Mouse (Mus musculus): ENCODE results near the gene Sart1.

Sart1 gene

DNA sequence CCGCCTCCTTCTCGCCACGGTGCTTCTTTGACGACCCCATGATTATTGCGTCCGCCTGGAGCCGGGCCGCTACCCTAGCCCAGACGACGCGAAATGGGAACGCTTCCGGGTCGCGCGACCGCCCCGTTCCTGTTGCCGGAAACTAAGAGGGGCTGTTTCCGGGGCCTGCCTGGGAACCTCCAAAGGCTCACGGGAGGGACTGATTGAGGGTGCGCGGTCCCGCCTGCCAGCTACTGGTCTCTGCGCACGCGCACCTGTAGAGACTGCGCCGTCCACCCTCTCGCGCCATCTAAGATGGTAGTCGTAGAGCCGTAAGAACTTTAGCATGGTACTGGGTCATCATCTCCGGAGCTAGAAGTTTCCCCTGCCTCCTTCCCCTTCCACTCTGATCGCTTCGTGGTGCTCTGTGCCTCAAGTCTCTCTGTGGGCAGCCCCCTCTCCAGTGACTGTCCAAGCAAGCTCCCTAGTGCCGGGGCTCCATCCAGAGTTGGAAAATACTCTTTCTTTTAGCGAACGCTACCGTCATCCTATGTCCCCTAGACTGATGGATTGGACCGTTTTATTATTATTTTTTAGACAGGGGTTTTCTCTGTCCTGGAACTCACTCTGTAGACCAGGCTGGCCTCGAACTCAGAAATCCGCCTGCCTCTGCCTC lies at the start of gene Sart1:
Gene Sart1, minus strand, starts transcription at position 116 of the 655 bp plus-strand sequence.
- peak; percentile 98 for DNase-seq (ENCODE audit: low spot score)

DNA sequence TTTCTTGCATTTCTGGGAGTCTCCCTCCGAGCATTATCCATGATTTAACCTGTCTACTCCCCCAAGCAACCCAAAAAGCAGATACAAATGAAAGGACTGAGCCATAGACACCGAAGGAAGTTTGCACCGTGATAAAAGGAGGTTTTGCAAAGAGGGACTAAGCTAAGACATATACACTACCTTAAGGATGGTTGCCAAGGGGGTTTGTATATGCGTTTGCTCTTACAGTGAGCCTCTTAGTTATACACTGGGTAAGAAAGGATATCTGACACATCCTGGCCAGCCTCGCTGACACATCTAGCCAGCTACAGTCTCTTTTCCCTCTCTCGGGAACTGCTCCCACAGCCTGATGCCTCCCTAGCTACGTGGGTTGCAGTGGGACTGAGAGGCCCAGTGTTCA lies 45.4 kb upstream of the Sart1 start:
- DNase-seq (ENCODE audit: low spot score): no peak

DNA sequence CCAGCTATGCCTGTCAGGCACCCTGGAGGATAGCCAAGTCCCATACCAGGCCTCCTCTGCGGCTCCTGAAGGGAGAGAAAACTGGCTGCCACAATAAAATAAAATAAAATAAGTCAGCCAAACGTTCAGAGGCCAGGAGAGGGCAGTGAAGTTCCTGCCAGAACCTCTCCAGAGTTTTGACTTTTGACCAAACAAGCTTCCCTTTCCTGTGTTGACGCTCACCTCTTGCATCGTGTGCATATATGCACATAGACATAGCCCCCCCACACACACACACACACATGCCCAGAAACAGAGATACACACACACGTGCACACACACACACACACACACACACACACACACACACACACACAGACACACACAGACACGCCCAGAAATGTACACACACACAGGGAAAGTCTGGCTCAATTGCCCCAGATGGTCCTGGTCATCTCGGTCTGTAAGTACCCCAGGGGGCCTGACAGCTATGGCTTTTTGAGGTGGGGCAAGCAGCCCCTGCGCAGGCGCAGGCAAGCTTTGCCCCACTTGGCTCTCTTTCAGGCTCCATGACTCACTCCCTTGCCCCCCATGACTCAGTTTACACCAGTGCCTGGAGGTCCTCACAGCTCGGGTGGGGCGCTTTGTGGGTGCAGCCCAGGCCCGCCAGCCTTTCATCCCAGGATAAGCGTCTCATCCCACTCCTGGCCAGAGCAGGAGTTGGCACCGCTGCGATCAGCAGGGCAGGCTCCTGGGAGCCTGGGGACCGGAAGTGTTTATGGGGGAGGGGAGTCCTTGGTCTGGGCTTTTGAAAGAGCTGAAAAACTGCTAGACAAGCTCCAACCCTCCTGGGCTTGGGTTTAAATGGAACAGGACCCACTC lies 44.7 kb upstream of the Sart1 start:
- DNase-seq (ENCODE audit: low spot score): peak; percentile 48

DNA sequence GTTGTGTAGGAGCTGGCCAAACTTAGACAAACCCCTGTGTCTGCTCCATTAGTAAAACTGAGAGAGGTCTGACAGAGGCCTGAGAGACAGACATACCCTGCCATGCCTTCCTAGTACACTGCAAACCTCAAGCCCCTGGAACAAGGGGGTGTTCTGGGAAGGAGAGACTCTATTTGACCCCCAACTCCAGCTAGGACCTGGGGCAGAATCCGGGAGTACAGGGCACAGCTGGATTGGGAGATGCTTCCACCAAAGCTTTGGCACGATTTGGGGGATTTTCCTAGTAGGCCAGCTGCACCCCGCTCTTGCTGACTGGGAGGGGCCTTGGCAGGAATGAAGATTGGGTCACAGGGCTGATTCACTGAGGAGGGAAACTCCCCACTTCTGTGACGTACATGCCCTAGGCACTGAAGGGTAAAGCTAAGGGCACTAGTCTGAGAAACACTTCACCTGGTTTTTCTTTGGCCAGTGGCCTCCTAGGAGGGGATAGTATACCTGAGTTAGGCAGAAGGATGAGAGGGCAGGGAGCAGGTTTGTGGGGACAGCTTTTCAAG lies 43.5 kb upstream of the Sart1 start:
- DNase-seq (ENCODE audit: low spot score): no peak

DNA sequence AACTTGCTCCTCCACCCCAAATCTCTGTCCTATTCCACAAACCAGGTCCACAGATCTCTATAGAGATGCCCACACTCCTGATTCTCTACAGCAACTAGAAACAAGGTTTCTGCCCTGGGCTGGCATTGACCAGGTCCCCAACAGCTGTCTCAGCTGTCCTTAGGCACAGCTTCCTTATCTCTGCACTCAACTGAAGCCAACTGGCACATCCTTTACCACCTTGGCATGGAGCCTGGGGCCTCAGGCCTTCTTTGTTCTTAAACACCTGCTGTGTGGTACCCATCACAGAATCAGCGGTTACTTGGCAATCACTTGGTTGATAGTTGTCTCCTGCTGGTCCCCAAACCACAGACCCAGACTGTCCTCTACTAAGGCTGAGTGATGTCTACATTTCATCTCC lies 41.9 kb upstream of the Sart1 start:
- no peak for DNase-seq (ENCODE audit: low spot score)

DNA sequence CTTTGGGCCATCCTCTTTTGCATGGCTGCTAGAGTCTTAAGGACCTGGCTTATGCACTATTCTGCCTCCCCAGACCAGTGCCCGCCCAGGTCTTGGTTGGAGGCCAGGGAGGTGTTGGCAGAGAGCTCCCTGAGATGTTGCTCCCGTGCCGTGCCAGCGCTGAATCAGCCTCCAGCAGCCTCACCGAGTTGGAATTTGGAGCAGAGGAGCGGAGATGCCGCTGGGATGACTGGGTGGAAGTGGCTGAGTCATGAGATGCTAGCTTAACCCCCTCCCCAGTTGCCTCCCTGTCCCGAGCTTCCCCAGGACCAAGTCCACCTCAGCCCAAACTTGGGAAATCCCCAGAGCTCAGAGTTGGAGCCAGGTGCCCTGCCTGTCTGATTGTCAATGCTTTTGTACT lies 41.3 kb upstream of the Sart1 start:
- no peak for DNase-seq (ENCODE audit: low spot score)

DNA sequence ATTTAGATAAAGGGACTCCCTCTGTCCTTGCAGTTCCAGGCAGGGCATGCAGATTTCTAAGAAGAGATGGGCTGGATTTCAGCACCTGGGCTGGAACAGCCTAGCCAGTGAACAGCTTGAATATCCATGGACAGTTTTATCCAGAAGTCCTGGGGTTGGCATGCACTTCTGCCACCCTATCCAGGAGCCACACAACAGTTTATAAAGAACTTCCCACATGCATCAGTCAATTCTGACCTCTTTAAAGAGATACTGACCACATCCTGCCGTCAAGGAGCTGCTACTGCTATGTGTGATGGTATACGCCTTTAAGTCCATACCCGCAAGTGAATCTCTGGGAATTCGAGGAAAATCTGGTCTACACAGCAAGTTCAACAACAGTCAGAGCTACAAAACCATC lies 40.7 kb upstream of the Sart1 start:
- no peak for DNase-seq (ENCODE audit: low spot score)

DNA sequence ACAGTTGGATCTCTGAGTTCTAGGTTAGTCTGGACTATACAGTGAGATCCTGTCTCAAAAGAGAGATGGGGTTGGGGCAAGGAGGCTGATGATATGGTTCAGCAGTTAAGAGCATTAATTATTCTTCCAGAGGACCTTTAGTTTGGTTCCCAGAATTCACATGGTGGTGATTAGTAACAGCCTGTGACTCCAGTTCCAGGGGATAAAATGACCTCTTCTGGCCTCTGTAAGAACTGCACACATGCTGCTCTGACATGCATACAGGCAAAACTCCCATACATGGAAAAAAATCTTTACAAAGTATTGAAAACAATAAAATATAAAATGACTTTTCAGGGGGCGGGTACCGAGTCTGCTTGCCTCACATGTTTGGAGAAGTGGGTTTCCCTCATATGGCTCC lies 39.6 kb upstream of the Sart1 start:
- peak; percentile 75 for DNase-seq (ENCODE audit: low spot score)

DNA sequence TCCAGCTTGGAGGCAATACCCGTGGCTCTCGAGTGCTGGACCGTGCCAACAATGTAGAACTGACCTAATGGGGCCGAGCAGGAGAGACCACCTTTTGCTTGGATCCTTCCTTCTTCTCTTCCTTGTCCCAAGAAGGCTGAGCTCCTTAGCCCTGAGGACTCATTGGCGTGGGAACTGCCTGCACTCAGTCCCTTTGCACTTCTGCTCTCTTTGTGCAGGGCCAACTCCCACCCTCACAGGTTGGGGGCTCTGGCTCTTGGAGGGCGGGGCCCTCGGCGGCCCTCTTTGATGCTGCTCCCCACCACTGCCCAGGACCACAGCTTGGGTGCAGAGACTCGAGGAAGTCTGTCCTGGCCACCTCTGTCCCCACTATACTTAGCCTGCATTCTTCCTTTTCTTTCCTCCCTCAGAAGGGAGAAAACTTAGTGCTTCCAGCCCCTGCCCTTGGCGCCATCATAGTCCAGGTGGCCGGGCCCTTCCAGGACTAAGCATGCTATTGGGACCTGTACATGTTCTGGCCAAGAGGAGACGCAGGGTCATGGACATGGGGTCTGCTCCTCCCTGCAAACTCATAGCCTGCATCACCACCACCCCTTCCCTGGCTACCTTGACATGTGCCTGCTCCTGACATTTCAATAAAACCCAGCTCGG lies 38.3 kb upstream of the Sart1 start:
- DNase-seq (ENCODE audit: low spot score): no peak

DNA sequence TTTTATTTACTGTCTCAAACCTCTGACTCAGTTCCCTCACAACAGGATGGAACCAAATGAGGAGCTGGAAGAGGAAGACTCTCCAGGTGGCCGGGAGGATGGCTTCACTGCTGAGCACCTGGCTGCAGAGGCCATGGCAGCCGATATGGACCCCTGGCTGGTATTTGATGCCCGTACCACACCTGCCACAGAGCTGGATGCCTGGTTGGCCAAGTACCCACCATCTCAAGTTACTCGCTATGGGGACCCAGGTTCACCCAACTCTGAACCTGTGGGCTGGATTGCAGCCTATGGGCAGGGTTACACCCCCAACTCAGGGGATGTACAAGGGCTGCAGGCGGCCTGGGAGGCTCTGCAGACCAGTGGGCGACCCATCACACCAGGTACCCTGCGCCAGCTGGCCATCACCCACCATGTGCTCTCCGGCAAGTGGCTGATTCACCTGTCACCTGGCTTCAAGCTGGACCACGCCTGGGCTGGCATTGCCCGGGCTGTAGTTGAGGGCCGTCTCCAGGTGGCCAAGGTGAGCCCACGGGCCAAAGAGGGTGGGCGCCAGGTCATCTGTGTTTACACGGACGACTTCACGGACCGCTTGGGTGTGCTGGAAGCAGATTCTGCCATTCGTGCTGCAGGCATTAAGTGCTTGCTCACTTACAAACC lies 37.5 kb upstream of the Sart1 start:
- DNase-seq (ENCODE audit: low spot score): no peak

DNA sequence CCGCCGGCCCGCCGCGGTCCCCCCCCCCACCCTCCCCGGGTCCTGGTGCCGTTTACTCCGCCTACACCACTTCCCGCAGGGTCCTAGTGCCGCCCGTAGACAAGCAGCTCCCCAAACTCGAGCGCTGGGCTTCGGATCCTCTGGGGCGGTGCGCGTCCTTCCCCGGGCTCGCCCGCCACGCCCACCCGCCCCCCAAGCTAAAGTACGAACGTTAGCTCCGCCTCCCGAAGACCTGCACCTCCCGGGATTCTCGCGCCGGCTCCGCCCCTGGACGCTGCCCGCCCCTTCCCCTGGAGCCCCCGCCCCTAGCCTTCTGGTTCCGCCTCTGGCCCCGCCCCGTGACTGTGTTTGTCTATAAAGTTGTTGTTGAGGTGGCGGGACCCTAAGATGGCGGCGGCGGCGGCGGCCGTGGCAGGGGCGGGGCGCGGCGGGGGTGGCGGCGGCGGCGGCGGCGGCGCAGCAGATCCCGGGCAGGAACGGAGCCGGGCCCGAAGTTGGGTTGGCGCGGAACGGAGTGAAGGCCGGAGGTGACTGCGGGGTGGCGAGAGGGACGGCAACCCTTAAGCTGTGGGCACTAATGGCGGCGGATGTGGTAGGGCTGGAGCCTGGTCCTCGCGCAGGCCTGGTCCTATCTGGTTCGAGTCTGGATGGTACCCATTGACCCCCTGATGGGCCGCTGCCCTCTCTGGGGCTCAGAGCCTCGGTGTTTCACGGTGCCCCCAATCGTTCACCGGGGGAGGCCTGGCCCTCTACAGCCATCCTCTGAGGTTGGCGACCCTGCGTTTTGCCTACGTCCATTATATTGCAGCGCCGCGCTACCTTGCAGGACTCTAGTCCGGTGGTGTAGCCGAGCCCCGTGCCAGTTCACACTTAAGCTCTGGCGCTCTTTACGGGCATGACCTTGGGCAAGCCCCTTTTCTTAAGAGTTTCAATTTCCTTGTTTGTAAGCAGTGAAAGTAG lies 36.6 kb upstream of the Sart1 start, which contains the start of the genes Drap1 and AI837181:
Gene Drap1, minus strand, starts transcription at position 198 of the 960 bp plus-strand sequence.
Gene AI837181, plus strand, starts transcription at position 363 of the 960 bp plus-strand sequence.
- peak; percentile 98 for DNase-seq (ENCODE audit: low spot score)

DNA sequence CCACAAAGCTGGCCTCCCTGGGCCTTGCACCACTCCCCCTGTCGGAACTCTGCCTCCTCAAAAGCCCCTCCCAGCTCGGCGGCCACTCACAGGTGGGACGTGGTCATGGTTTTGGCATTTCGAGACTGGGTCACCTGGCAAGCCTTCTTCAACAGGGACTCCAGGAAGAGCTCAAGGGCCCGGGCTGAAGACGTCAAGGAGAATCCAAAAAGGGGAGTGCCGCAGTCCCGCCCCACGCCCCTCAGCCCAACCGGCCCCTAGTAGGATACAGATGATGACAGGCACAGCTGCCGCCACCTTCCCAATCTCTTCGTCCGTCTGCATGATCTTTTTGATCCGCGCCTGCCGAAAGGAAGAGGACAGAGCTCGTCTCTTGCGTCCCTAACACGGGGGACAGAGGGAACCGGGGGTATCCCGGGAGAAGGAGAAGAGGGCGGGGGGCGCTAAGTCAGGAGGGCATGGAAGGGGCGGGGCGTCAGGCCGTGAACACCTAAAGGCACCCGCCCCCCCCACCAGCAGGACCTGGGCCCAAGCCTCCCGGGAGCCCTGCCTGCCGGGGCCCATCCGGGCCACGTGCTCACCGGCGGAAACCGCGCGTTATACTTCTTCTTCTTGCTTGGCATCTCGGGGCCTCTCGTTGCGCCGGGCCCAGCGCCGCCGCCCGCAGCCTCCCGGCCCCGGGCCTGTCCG lies 35.7 kb upstream of the Sart1 start:
- DNase-seq (ENCODE audit: low spot score): peak; percentile 73

DNA sequence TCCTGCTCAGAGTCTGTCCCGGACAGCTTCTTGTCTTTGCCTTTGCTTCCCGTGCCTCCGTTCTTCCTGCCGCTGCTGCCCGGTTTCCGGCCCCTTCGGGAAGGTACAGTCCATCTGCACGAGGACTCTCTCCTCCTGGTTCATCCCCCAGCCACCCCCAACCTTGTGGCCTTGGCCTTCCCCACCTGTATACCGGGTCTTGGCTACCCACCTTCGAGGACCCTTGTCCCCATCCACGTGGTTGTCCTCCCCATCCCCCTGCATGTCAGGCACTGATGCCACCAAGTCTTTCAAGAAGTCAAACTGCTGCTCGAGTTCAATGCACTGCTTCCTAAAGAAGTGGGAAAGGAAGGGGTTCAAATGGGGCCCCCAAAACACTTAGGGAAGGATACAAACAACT lies 35.1 kb upstream of the Sart1 start:
- DNase-seq (ENCODE audit: low spot score): no peak

DNA sequence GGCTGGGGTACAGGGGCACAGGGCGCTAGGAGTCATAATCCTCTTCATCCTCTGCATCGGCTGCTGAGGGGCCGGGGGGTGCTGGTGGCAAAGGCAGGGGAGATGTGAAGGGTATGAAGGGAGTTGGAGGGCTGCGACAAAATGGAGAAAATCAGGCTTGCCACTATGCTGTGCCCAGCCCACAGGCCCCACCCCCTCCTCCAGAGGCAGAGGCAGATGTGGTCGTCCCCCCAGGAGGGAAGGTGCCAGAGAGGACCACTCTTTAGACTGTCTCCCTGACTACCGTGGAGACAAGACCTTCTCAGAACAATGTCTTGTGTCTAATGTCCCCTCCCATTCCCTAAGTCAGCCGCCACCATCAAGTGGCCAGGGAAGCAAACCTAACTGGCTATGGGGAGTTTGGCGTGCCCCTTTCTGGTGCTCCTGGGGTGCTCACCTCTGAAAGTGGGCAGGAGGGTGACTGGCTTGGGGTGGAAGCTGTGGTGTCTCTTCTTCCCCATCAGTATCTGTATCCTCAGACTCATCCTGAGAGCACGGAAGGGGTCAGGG lies 34.5 kb upstream of the Sart1 start:
- no peak for DNase-seq (ENCODE audit: low spot score)

DNA sequence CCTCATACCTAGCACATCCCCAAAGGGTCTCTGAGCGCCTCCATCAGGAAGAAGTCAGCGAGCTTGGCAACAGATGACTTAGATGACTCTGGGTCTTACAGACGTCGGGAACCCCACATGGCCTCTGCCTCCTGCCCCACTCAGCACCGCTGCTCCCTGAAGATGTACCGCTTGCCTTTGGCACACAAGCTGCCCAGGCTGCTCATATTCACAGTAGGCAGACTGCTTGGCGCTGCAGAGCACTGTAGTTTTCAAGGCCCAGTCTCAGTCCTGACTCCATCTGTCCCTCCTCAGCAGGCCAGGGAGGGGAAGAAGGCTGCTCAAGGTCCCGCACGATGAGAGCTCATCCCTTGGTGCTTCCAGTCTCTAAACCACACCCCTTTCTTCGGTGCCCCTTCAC lies 33.8 kb upstream of the Sart1 start:
- DNase-seq (ENCODE audit: low spot score): no peak

DNA sequence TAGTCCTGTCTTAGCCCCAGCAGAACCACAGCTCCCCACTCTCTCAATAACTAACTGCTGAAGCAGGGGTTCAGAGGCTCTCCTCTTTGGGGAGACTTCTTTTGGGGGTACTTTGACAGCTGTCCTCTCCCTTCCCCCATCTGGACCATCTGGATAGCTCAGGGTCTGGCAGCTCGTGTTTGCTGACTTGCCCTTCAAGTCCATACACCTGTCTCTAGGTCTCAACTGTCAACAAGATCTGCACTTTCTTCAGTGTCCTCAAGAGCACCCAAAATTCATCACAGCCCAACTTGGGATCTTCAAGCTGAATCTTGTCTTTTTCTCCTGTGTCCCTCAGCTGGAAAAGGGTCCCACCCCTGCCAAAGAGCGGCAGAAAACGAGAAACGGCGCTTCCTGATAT lies 33.3 kb upstream of the Sart1 start:
- DNase-seq (ENCODE audit: low spot score): no peak

DNA sequence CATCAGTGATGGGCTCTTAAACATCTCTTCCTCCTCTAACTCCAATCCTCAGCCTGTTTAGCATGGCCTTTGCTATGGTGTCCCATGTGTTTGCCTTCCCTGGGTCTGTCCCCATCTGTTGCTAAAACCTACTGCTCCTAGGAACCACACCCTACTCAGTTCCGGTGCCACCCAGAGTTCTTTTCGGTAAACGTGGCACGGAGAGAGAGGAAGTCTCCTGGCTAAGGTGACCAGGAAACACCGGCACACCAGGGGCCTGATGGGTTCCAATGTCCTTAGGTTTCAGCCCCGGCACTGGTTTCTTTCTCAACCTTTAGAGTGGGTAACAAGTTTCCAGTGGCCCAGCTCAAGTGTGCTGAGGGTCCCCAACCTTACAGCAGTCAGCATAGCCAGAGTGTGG lies 32.1 kb upstream of the Sart1 start:
- DNase-seq (ENCODE audit: low spot score): no peak

DNA sequence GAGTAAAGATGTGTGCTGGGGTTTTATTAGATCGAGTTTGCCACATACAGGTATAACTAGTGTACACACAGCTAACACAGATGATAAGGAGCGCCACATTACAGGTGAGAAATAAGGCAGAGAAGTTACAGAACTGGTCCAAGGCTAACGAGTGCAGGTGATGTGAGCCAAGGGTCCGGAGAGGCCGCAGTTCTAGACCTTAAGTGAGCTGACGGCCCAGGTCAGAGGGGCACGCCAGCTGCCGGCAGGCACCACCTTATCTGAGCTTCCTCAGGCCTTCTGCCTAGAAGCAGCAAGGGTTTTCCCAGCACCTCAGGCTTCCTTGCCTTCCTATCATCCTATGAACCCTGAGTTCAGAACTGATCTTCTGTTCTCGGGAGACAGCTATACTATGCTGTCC lies 31.1 kb upstream of the Sart1 start:
- no peak for DNase-seq (ENCODE audit: low spot score)

DNA sequence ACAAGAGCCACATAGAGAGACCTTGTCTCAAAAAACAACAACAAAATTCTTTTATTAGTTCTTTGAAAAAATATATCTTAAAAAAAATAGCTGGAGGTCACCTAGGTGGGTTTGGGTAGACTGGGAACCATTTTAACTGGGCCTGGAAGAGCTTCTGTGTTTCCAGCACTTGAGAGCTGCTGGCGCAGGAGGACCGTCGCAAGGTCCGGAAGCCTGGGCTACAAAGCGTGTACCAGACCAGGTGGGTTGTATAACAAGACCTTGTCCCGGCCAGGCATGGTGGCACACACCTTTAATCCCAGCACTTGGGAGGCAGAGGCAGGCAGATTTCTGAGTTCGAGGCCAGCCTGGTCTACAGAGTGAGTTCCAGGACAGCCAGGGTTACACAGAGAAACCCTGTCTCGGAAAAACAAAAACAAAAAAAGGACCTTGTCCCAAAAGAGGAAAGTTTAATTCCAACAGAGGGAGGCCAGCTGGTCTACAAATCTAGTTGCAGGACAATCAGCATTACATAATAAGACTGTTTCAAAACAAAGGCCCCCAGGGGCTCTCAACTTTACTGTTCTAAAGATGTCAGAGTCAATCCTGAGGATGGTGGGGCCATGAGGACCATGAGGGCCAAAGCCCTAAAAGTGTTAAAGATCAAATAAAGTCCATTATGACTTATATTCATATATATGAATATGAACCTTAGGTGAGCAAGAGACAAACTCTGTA lies 30.4 kb upstream of the Sart1 start:
- no peak for DNase-seq (ENCODE audit: low spot score)

Data from retina, embryonic 14.5 days (tissue).